In genomic region chr6:40893577-40893976, GRCm38 (mm10) we compare ENCODE assay signal across 9 mouse cellular contexts. TPM values are rescaled to one million over a fixed set of nuclear protein-coding genes. Genes with fewer than 3 reads are reported as not detected.
DNase-seq lines count a peak whose midpoint lies in the region; ATAC-seq and TF ChIP-seq lines count a peak whose summit lies in the region.
"Had no signal": no experiment of that assay in that cellular context is flagged by ENCODE, and none has a peak within 500 bp of the region (broad histone marks: within the 10 kb centered on the region; RNA-seq: fewer than 3 reads in every experiment).

No protein-coding gene starts in this region.

- ATAC-seq in Patski = peak; percentile 76
- ATAC-seq in embryonic facial prominence, embryonic 11.5 days (replicated peaks; ENCODE audit: insufficient number of reproducible peaks, low FRiP score, low TSS enrichment, low read depth) = no peak

- no peak for TF ChIP-seq POLR2A in heart, adult 2 months (IDR thresholded peaks at IDR 0.05; ENCODE audit: insufficient read depth, low read depth, low read length)
- TF ChIP-seq POLR2A in testis, adult 2 months (IDR thresholded peaks at IDR 0.05; ENCODE audit: control insufficient read depth, low read depth, low read length) = no peak
- TF ChIP-seq POLR2A in cerebellum, adult 2 months (IDR thresholded peaks at IDR 0.05; ENCODE audit: borderline replicate concordance, insufficient read depth, low read length) = no peak

- TF ChIP-seq EP300 in heart, adult 2 months (IDR thresholded peaks at IDR 0.05; ENCODE audit: insufficient read depth, low read depth, low read length) = no peak

- no peak overlapping the region for H3K4me2 ChIP-seq in embryonic facial prominence, embryonic 11.5 days (ENCODE audit: low read depth, low read length)

- no peaks in the 10 kb centered on the region for H3K27me3 ChIP-seq in heart, adult 2 months (ENCODE audit: control insufficient read depth, insufficient read depth, low read length)
- peaks cover 8% of the 10 kb centered on the region for H3K27me3 ChIP-seq in Patski
- no peaks in the 10 kb centered on the region for H3K27me3 ChIP-seq in embryonic facial prominence, embryonic 11.5 days (ENCODE audit: control insufficient read depth, insufficient read depth, low read length)
- H3K27me3 ChIP-seq in testis, adult 2 months (ENCODE audit: control insufficient read depth, insufficient read depth, low read length) = no peaks in the 10 kb centered on the region
- no peaks in the 10 kb centered on the region for H3K27me3 ChIP-seq in cerebellum, adult 2 months (ENCODE audit: control insufficient read depth, insufficient read depth, low read length)

- H3K27ac ChIP-seq in heart, adult 2 months = no peak overlapping the region
- no peak overlapping the region for H3K27ac ChIP-seq in embryonic facial prominence, embryonic 11.5 days (replicated peaks; ENCODE audit: low read depth, low read length)
- H3K27ac ChIP-seq in testis, adult 2 months (ENCODE audit: control insufficient read depth, insufficient read depth, low read depth, low read length) = no peak overlapping the region
- H3K27ac ChIP-seq in cerebellum, adult 2 months (ENCODE audit: insufficient read depth, low read length) = no peak overlapping the region

- POLR2A ChIA-PET in Patski (lab: Charles Lee) = no interaction called here

- CTCF ChIA-PET in Patski (lab: Charles Lee) = interaction anchor here (1.6 to 2.0 kb wide), 2 partner anchors 14 to 57 kb away, joined by 4 to 5 read pairs; partner anchors contain the start of gene Gm4744

- H3K36me3 ChIP-seq in heart, adult 2 months (ENCODE audit: control insufficient read depth, insufficient read depth, low read length) = no peaks in the 10 kb centered on the region
- H3K36me3 ChIP-seq in embryonic facial prominence, embryonic 11.5 days (replicated peaks; ENCODE audit: control insufficient read depth, insufficient read depth, low read depth, low read length) = no peaks in the 10 kb centered on the region
- H3K36me3 ChIP-seq in testis, adult 2 months (ENCODE audit: control insufficient read depth, insufficient read depth, low read length) = no peaks in the 10 kb centered on the region

- peak; percentile 57 for TF ChIP-seq CTCF in heart, adult 2 months (IDR thresholded peaks at IDR 0.05)
- peak; percentile 78 for TF ChIP-seq CTCF in Patski (IDR thresholded peaks at IDR 0.05)
- TF ChIP-seq CTCF in testis, adult 2 months (IDR thresholded peaks at IDR 0.05; ENCODE audit: control insufficient read depth, insufficient read depth, insufficient replicate concordance, low read depth, low read length) = peak; percentile 29; the same call in 1 of the 2 replicates
- TF ChIP-seq CTCF in cerebellum, adult 2 months (IDR thresholded peaks at IDR 0.05; ENCODE audit: borderline replicate concordance, insufficient read depth, low read depth, low read length) = no peak

- H3K79me2 ChIP-seq in heart, adult 2 months (replicated peaks; ENCODE audit: control insufficient read depth, insufficient read depth, low read length) = no peaks in the 10 kb centered on the region

- no peak overlapping the region for H3K4me3 ChIP-seq in heart, adult 2 months
- H3K4me3 ChIP-seq in embryonic facial prominence, embryonic 11.5 days (ENCODE audit: low read depth, low read length) = no peak overlapping the region
- H3K4me3 ChIP-seq in testis, adult 2 months (ENCODE audit: control insufficient read depth, low read depth, low read length) = peak overlapping the region; percentile 50
- no peak overlapping the region for H3K4me3 ChIP-seq in cerebellum, adult 2 months (replicated peaks; ENCODE audit: insufficient read depth, low read depth, low read length)

- no peak overlapping the region for H3K9ac ChIP-seq in heart, adult 2 months (ENCODE audit: low read depth, low read length)
- no peak overlapping the region for H3K9ac ChIP-seq in embryonic facial prominence, embryonic 11.5 days (replicated peaks; ENCODE audit: low read length)

- intact Hi-C loops in heart, adult 2 months (cut with DNase I) = no loop called here

- peak in 1 of 2 experiments; percentile 6 for DNase-seq in heart, adult 2 months
- DNase-seq in heart, adult 9 months (ENCODE audit: low spot score in 2 of 2) = no peak
- DNase-seq in 3T3-L1 (ENCODE audit: low read depth, low spot score) (peak; percentile 76), Patski (ENCODE audit: low read depth, low spot score) (peak; percentile 2)
- DNase-seq in embryonic facial prominence, embryonic 11.5 days (ENCODE audit: low spot score) = peak; percentile 46
- DNase-seq in lung, postnatal 36 days = peak; percentile 30
- DNase-seq in cerebellum, adult 2 months = no peak

- H3K4me1 ChIP-seq in heart, adult 2 months (ENCODE audit: control insufficient read depth, insufficient read depth, low read length) = no peaks in the 10 kb centered on the region
- H3K4me1 ChIP-seq in embryonic facial prominence, embryonic 11.5 days (ENCODE audit: control insufficient read depth, insufficient read depth, low read length) = no peaks in the 10 kb centered on the region
- H3K4me1 ChIP-seq in testis, adult 2 months (ENCODE audit: control insufficient read depth, insufficient read depth, low read length) = no peaks in the 10 kb centered on the region
- H3K4me1 ChIP-seq in cerebellum, adult 2 months (ENCODE audit: control insufficient read depth, insufficient read depth, low read length) = no peaks in the 10 kb centered on the region

- H3K9me3 ChIP-seq in embryonic facial prominence, embryonic 11.5 days (replicated peaks; ENCODE audit: control insufficient read depth, low read length) = no peaks in the 10 kb centered on the region

- in situ Hi-C loops in Patski (cut with MboI; ENCODE audit: low pct_unique_long_range_greater_than_20kb) = no loop called here

- 44% methylated on average over 7 of the region's 7 CpGs for WGBS in heart, adult 2 months
- WGBS in embryonic facial prominence, embryonic 11.5 days = 43% methylated on average over 7 of the region's 7 CpGs
- WGBS in cerebellum, adult 2 months = 39% methylated on average over 7 of the region's 7 CpGs

RNA-seq across cellular contexts. Expression of gene Moxd2, which starts 6.3 kb away (rescaled TPM):
- total RNA-seq in heart, adult 2 months (2021) = not detected
- not detected in 2 replicates for polyA plus RNA-seq in heart, adult 2 months (2012; rRNA removed)
- polyA plus RNA-seq in Patski (2021) = not detected
- not detected in 2 replicates for polyA plus RNA-seq in embryonic facial prominence, embryonic 11.5 days (2014; fragmentation: Nextera tagmentation; extraction: Ambion mirVana)
- 0.10 and 0.13 TPM in 2 replicates for polyA plus RNA-seq in testis, adult 2 months (2012; rRNA removed)
- polyA plus RNA-seq in cerebellum, adult 2 months (2012; rRNA removed) = not detected in 2 replicates
- polyA plus RNA-seq: stomach, embryonic 14.5 days had no signal

RNA-seq across cellular contexts. Expression of gene Prss58, which starts 6.6 kb away (rescaled TPM):
- total RNA-seq in heart, adult 2 months (2021) = not detected
- not detected in 2 replicates for polyA plus RNA-seq in heart, adult 2 months (2012; rRNA removed)
- polyA plus RNA-seq in Patski (2021) = not detected
- not detected in 2 replicates for polyA plus RNA-seq in embryonic facial prominence, embryonic 11.5 days (2014; fragmentation: Nextera tagmentation; extraction: Ambion mirVana)
- 104 and 129 TPM in 2 replicates for polyA plus RNA-seq in testis, adult 2 months (2012; rRNA removed)
- polyA plus RNA-seq in cerebellum, adult 2 months (2012; rRNA removed) = not detected in 2 replicates
- polyA plus RNA-seq: stomach, embryonic 14.5 days had no signal

RNA-seq across cellular contexts. Expression of gene 1700074P13Rik, which starts 46.8 kb away (rescaled TPM):
- total RNA-seq in heart, adult 2 months (2021) = not detected
- 0.20 and 0.25 TPM in 2 replicates for polyA plus RNA-seq in heart, adult 2 months (2012; rRNA removed)
- polyA plus RNA-seq in Patski (2021) = not detected
- polyA plus RNA-seq in embryonic facial prominence, embryonic 11.5 days (2014; fragmentation: Nextera tagmentation; extraction: Ambion mirVana) = not detected in 2 replicates
- 344 and 468 TPM in 2 replicates for polyA plus RNA-seq in testis, adult 2 months (2012; rRNA removed)
- polyA plus RNA-seq in cerebellum, adult 2 months (2012; rRNA removed) = not detected in 2 replicates
- polyA plus RNA-seq: stomach, embryonic 14.5 days had no signal

RNA-seq across cellular contexts. Expression of gene Gm4744, which starts 58.1 kb away (rescaled TPM):
- total RNA-seq in heart, adult 2 months (2021) = not detected
- not detected in 2 replicates for polyA plus RNA-seq in heart, adult 2 months (2012; rRNA removed)
- not detected for polyA plus RNA-seq in Patski (2021)
- not detected in 2 replicates for polyA plus RNA-seq in embryonic facial prominence, embryonic 11.5 days (2014; fragmentation: Nextera tagmentation; extraction: Ambion mirVana)
- not detected in 2 replicates for polyA plus RNA-seq in testis, adult 2 months (2012; rRNA removed)
- not detected in 2 replicates for polyA plus RNA-seq in cerebellum, adult 2 months (2012; rRNA removed)
- polyA plus RNA-seq: stomach, embryonic 14.5 days had no signal

Comparison
In these comparisons a context has a peak if more than half of its experiments do, and no peak if none do; other contexts are left out.
1. DNase-seq: peak in 3T3-L1 (single experiment), Patski (single experiment), embryonic facial prominence, embryonic 11.5 days (single experiment) and lung, postnatal 36 days (single experiment); none in heart, adult 9 months (0 of 2) and cerebellum, adult 2 months (0 of 2).
2. RNA of gene Prss58, which starts 6.6 kb away (polyA plus RNA-seq): 104 to 129 TPM in testis, adult 2 months; not detected in heart, adult 2 months, not detected in Patski (single experiment), not detected in embryonic facial prominence, embryonic 11.5 days and not detected in cerebellum, adult 2 months; every median in the first group is over 10 times any median in the second.
3. RNA of gene 1700074P13Rik, which starts 46.8 kb away (polyA plus RNA-seq): 344 to 468 TPM in testis, adult 2 months; 0.20 to 0.25 TPM in heart, adult 2 months, not detected in Patski (single experiment), not detected in embryonic facial prominence, embryonic 11.5 days and not detected in cerebellum, adult 2 months; every median in the first group is over 100 times any median in the second.